Mouse (Mus musculus) ES-E14 (cell line): ENCODE results near the gene Glis2. TPM values are rescaled to one million over a fixed set of nuclear protein-coding genes. Genes with fewer than 3 reads are reported as not detected.
A peak's percentile ranks its signal among the peaks of the same experiment; 100 is the strongest.

Experiments
- DNase-seq: peaks from one replicate; pipeline ENCODE4 v3.0.0-alpha.2; 2013; ENCODE audit warnings: low read depth, low spot score
- H3K27ac ChIP-seq: 2 replicates; pipeline ENCODE4 v1.5.1; 2012; ENCODE audit warnings: low read depth, mild to moderate bottlenecking, low read length, moderate library complexity, mixed read lengths; ENCODE audit not compliant: poor library complexity, insufficient read depth, severe bottlenecking
- H3K36me3 ChIP-seq: 2 replicates; pipeline ENCODE4 v1.6.1; 2012; ENCODE audit warnings: mild to moderate bottlenecking, low read length, moderate library complexity, mixed read lengths; ENCODE audit not compliant: control insufficient read depth, poor library complexity, insufficient read depth, severe bottlenecking
- H3K4me1 ChIP-seq, 2 experiments: fragments of 150-350 bp in 1 of 2; sonication (generic) in 1 of 2; 2 replicates each; pipeline ENCODE4 v1.6.1; 2012; ENCODE audit warnings: low read length in 2 of 2, mild to moderate bottlenecking in 1 of 2, mixed read lengths in 1 of 2; ENCODE audit not compliant: control insufficient read depth in 2 of 2, insufficient read depth in 2 of 2, poor library complexity in 1 of 2
- H3K4me3 ChIP-seq, 2 experiments: fragments of 150-350 bp in 1 of 2; sonication (generic) in 1 of 2; 2 replicates each; pipeline ENCODE4 v1.5.1; 2012; ENCODE audit warnings: low read length in 2 of 2, low read depth in 1 of 2, mild to moderate bottlenecking in 1 of 2, mixed read lengths in 1 of 2; ENCODE audit not compliant: insufficient read depth in 1 of 2, poor library complexity in 1 of 2, severe bottlenecking in 1 of 2
- H3K9ac ChIP-seq: 2 replicates; pipeline ENCODE4 v1.6.1; 2012; ENCODE audit warnings: low read depth, mild to moderate bottlenecking, low read length, mixed read lengths; ENCODE audit not compliant: poor library complexity, insufficient read depth, severe bottlenecking
- H3K9me3 ChIP-seq: fragments of 150-350 bp; sonication (generic); 2 replicates; pipeline ENCODE4 v1.6.1; 2012; ENCODE audit warnings: low read depth, mild to moderate bottlenecking, low read length; ENCODE audit not compliant: control insufficient read depth, insufficient read depth
- CHD2 ChIP-seq: IDR thresholded peaks from 2 replicates; pipeline ENCODE4 v1.6.1; 2014; ENCODE audit warnings: mild to moderate bottlenecking, low read depth, low read length, inconsistent platforms
- HCFC1 ChIP-seq: IDR thresholded peaks from 2 replicates; pipeline ENCODE4 v1.6.1; 2012; ENCODE audit warnings: low read length, inconsistent platforms, borderline replicate concordance; ENCODE audit not compliant: insufficient read depth
- MAFK ChIP-seq: IDR thresholded peaks from 2 replicates; pipeline ENCODE4 v1.6.1; 2014; ENCODE audit warnings: mild to moderate bottlenecking, low read depth, low read length, inconsistent platforms; ENCODE audit not compliant: insufficient read depth
- ZC3H11A ChIP-seq: IDR thresholded peaks from 2 replicates; pipeline ENCODE4 v1.6.1; 2012; ENCODE audit warnings: low read depth, mild to moderate bottlenecking, inconsistent platforms, low read length, borderline replicate concordance
- ZNF384 ChIP-seq: IDR thresholded peaks from 2 replicates; pipeline ENCODE4 v1.6.1; 2012; ENCODE audit warnings: low read depth, low read length, inconsistent platforms
- in situ Hi-C, 2 experiments: fragments of 600-800 bp; cut with MboI; formaldehyde crosslinking; loops; one replicate each; pipeline ENCODE4 v1.15.1; 2025; ENCODE audit warnings: low sequenced_read_pairs in 2 of 2, inconsistent platforms in 1 of 2; ENCODE audit not compliant: unreplicated experiment in 2 of 2
- total RNA-seq: library from RNA; depleted of rRNA; stranded (reverse); fragments of 300-350 nt; gene quantifications from 2 replicates; pipeline ENCODE4 v1.2.3, GENCODE M21; 2012

Gene Glis2
- total RNA-seq, 1 experiment: 18.2 TPM

DNA sequence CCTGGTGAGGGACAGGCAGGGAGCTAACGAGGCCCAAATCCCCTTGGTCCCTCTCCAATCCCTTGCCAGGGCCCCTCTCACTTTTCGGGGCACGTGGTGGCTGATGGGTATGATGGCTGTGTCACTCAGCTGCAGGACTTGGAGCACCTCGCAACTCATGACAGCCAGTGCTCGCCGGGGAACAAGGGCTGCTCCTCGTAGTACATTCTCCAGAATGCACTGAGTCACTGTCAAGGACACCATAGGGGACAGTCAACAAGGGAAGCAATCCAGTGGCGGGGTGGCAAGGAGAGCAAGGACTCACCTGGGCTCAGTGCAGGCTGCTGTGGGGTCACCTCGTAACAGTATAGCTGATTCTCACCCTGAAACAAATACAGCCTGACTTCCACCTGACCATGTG, 40.2 kb downstream of the Glis2 start:
- no peaks in the 10 kb centered on the region; the same call in 1 of the 2 replicates for H3K36me3 ChIP-seq
- in situ Hi-C loops: loop anchor here in 1 of 2 experiments (5.0 kb wide), 1 partner anchor 33 kb away; no protein-coding TSS in a partner anchor
- no peak overlapping the region for H3K27ac ChIP-seq

DNA sequence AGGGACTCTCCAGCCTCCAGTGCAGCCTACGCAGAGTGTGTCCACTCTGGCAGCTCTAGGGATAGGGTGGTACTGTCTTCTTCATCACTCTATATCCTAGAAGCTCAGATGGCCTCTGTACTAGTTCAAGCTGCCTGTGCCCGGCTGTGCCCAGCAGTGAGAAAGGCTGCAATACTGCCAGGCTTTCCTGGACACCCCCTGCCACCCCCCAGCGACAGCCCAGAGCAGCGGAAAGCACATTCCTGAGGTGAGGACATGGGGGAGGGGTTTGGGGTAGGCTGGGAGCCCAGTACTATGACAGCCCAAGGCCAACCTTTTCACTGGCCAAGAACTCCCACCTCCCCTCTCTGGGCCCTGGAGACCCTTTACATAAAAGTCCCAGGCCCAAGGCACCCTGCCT, 41.2 kb downstream of the Glis2 start:
- Histone ChIP-seq H3K9me3 (no peaks in the 10 kb centered on the region), H3K4me1 (peaks cover 0 to 11% of the 10 kb centered on the region in 2 experiments; a peak in 1 of 4 replicates), H3K9ac (no peak overlapping the region), H3K36me3 (no peaks in the 10 kb centered on the region; the same call in 1 of the 2 replicates), H3K27ac (no peak overlapping the region), H3K4me3 (no peak overlapping the region)
- in situ Hi-C loops: no loop called here
- no peak for TF ChIP-seq HCFC1
- no peak for TF ChIP-seq ZNF384
- no peak for TF ChIP-seq MAFK
- TF ChIP-seq CHD2: no peak
- no peak for TF ChIP-seq ZC3H11A
- no peak for DNase-seq

More for the DNA sequence above, 40.2 kb downstream of the Glis2 start:
- Histone ChIP-seq H3K9me3 (no peaks in the 10 kb centered on the region), H3K4me3 (no peak overlapping the region), H3K9ac (no peak overlapping the region), H3K4me1 (peaks cover 0 to 13% of the 10 kb centered on the region in 2 experiments; a peak in 1 of 4 replicates)
- TF ChIP-seq CHD2: no peak
- no peak for TF ChIP-seq HCFC1
- no peak for TF ChIP-seq MAFK
- no peak for TF ChIP-seq ZC3H11A
- TF ChIP-seq ZNF384: no peak
- no peak for DNase-seq

DNA sequence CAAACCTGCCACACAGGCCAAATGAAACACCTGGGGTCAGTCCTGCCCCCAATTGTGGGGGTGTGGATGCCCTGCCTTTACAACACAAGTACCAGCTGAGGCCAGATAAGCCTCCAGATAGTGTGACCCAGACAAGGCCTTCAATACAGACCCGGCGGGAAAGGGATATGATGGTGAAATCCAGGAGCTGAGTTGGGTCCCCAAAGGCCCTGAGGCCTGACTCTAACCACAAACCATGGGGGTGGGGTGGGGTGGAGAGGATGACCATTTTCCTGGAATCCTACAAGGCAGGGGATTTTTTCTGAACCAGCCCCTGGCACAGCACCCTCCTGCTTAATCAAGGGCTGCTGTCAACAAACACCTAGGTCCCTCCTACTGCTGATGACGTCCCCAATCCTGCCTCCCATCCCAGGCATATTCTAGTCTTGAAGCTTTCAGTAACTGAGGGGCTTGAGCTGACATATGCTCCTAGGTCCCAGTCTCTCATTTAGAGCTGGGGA, 44.4 kb downstream of the Glis2 start:
- no peak for TF ChIP-seq MAFK
- no peak for TF ChIP-seq ZNF384
- no peak for TF ChIP-seq HCFC1
- TF ChIP-seq ZC3H11A: no peak
- no peak for TF ChIP-seq CHD2
- Histone ChIP-seq H3K36me3 (no peaks in the 10 kb centered on the region; the same call in 1 of the 2 replicates), H3K4me1 (peaks cover 0 to 13% of the 10 kb centered on the region in 2 experiments; a peak in 1 of 4 replicates), H3K4me3 (no peak overlapping the region), H3K9me3 (no peaks in the 10 kb centered on the region), H3K9ac (no peak overlapping the region), H3K27ac (no peak overlapping the region)
- in situ Hi-C loops: no loop called here
- no peak for DNase-seq

DNA sequence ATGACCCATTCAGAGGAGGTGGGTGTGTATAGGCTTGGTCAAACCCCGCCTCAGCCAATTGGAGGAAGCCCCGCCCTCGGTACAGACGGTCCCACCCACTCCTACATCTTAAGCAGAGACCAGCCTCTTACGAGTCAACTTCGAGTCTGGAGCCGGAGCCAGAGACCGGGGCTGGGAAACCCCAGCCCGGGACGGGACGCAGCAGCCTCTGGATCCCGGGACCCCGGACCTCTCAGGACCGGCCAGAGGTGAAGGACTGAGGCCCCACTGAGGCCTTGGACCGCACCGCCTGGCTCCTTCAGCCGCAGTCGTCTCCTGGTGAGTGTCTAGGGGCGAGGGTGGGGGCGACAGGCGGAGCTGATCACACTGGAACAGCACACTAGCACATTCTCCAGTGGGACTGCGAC, 45.3 kb downstream of the Glis2 start, which contains the start of the genes Vasn and Dnaja3:
TSS of gene Vasn (plus strand) at position 111 of the 407 bp plus-strand sequence.
TSS of gene Dnaja3 (plus strand) at position 159 of the 407 bp plus-strand sequence.
- in situ Hi-C loops: no loop called here
- peak; percentile 87 for DNase-seq
- Histone ChIP-seq H3K9ac (peak within 1 kb of the TSS; percentile 82), H3K27ac (no peak within 1 kb of the TSS), H3K9me3 (no peaks in the 10 kb centered on the region), H3K4me1 (peaks cover 0 to 13% of the 10 kb centered on the region in 2 experiments; a peak in 1 of 4 replicates), H3K36me3 (no peaks in the 10 kb centered on the region; the same call in 1 of the 2 replicates), H3K4me3 (peak within 1 kb of the TSS; percentile 80 to 84)
- no peak for TF ChIP-seq ZC3H11A
- TF ChIP-seq ZNF384: no peak
